In genomic region chr1:78845661-78846060, GRCm38 (mm10) we compare ENCODE assay signal across 37 mouse cellular contexts. TPM values are rescaled to one million over a fixed set of nuclear protein-coding genes. Genes with fewer than 3 reads are reported as not detected.
"Had no signal": no experiment of that assay in that cellular context is flagged by ENCODE, and none has a peak within 500 bp of the region (broad histone marks: within the 10 kb centered on the region; RNA-seq: fewer than 3 reads in every experiment).

No protein-coding gene starts in this region.

- H3K27ac ChIP-seq: limb, embryonic 10.5 days; limb, embryonic 12.5 days; limb, embryonic 13.5 days; limb, embryonic 15.5 days; liver, embryonic 12.5 days; liver, embryonic 13.5 days; liver, embryonic 14.5 days; liver, embryonic 15.5 days; lung, embryonic 15.5 days; macrophage; midbrain, embryonic 10.5 days; midbrain, embryonic 12.5 days; midbrain, embryonic 13.5 days; midbrain, embryonic 15.5 days; neural tube, embryonic 12.5 days; neural tube, embryonic 13.5 days had no signal

- H3K27me3 ChIP-seq: limb, embryonic 12.5 days; limb, embryonic 13.5 days; limb, embryonic 15.5 days; liver, embryonic 12.5 days; liver, embryonic 13.5 days; liver, embryonic 15.5 days; lung, embryonic 15.5 days; megakaryocyte, embryonic 14.5 days; midbrain, embryonic 12.5 days; midbrain, embryonic 13.5 days; midbrain, embryonic 15.5 days; neural tube, embryonic 12.5 days; neural tube, embryonic 13.5 days had no signal

- DNase-seq: left cerebral cortex, postnatal 4 days; liver; liver, embryonic 13.5 days; liver, postnatal 0 days; lung, adult 18-20 months; lung, adult 2 months; lung, embryonic 14.5 days; lung, postnatal 10 days; lung, postnatal 14 days; lung, postnatal 36 days; lung, postnatal 4 days; midbrain, embryonic 14.5 days had no signal

- H3K4me1 ChIP-seq: liver, embryonic 12.5 days; liver, embryonic 13.5 days; liver, embryonic 15.5 days; lung, embryonic 15.5 days; megakaryocyte, embryonic 14.5 days; midbrain, embryonic 10.5 days; midbrain, embryonic 12.5 days; midbrain, embryonic 13.5 days; midbrain, embryonic 15.5 days; neural tube, embryonic 12.5 days; neural tube, embryonic 13.5 days had no signal

- H3K4me2 ChIP-seq: limb, embryonic 12.5 days; limb, embryonic 13.5 days; limb, embryonic 15.5 days; liver, embryonic 11.5 days; liver, embryonic 12.5 days; liver, embryonic 13.5 days; liver, embryonic 15.5 days; lung, embryonic 14.5 days; lung, embryonic 15.5 days; midbrain, embryonic 11.5 days; midbrain, embryonic 12.5 days; midbrain, embryonic 13.5 days; midbrain, embryonic 15.5 days; neural tube, embryonic 12.5 days; neural tube, embryonic 13.5 days had no signal

- H3K4me3 ChIP-seq: limb, embryonic 10.5 days; limb, embryonic 12.5 days; limb, embryonic 13.5 days; limb, embryonic 15.5 days; liver, embryonic 12.5 days; liver, embryonic 13.5 days; liver, embryonic 15.5 days; lung, embryonic 15.5 days; megakaryocyte, embryonic 14.5 days; midbrain, embryonic 10.5 days; midbrain, embryonic 12.5 days; midbrain, embryonic 13.5 days; midbrain, embryonic 15.5 days; myocyte; neural tube, embryonic 12.5 days; neural tube, embryonic 13.5 days had no signal

- H3K36me3 ChIP-seq: limb, embryonic 10.5 days; limb, embryonic 12.5 days; limb, embryonic 13.5 days; limb, embryonic 15.5 days; liver, embryonic 12.5 days; liver, embryonic 13.5 days; liver, embryonic 15.5 days; lung, embryonic 15.5 days; midbrain, embryonic 10.5 days; midbrain, embryonic 12.5 days; midbrain, embryonic 13.5 days; midbrain, embryonic 15.5 days; neural tube, embryonic 12.5 days; neural tube, embryonic 13.5 days had no signal

- ATAC-seq: liver, embryonic 12.5 days; liver, postnatal 0 days; lung, postnatal 0 days; midbrain, embryonic 13.5 days; midbrain, embryonic 15.5 days; midbrain, embryonic 16.5 days had no signal

- H3K9me3 ChIP-seq: limb, embryonic 10.5 days; limb, embryonic 12.5 days; limb, embryonic 13.5 days; limb, embryonic 15.5 days; liver, embryonic 12.5 days; liver, embryonic 13.5 days; liver, embryonic 15.5 days; lung, embryonic 15.5 days; megakaryocyte, embryonic 14.5 days; midbrain, embryonic 10.5 days; midbrain, embryonic 12.5 days; midbrain, embryonic 13.5 days; midbrain, embryonic 15.5 days; neural tube, embryonic 12.5 days; neural tube, embryonic 13.5 days had no signal

- H3K9ac ChIP-seq: limb, embryonic 12.5 days; limb, embryonic 13.5 days; limb, embryonic 15.5 days; liver, embryonic 12.5 days; liver, embryonic 13.5 days; liver, embryonic 14.5 days; liver, embryonic 15.5 days; liver, postnatal 0 days; lung, embryonic 14.5 days; lung, embryonic 15.5 days; midbrain, embryonic 12.5 days; midbrain, embryonic 13.5 days; midbrain, embryonic 15.5 days; neural tube, embryonic 12.5 days; neural tube, embryonic 13.5 days had no signal

RNA-seq across cellular contexts. Expression of gene Kcne4, which starts 29.1 kb away (rescaled TPM):
- total RNA-seq: megakaryocyte progenitor cell, adult 5-6 weeks; megakaryocyte, adult 5-6 weeks; megakaryocyte-erythroid progenitor cell, adult 5-6 weeks; monocyte, adult 5-6 weeks had no signal
- polyA plus RNA-seq: macrophage had no signal
